Mouse (Mus musculus) left cerebral cortex, postnatal 14 days (tissue): ENCODE measurements around the gene Cxcl14. TPM values are rescaled to one million over a fixed set of nuclear protein-coding genes. Genes with fewer than 3 reads are reported as not detected.
A peak's percentile ranks its signal among the peaks of the same experiment; 100 is the strongest.

ENCODE experiments used
- DNase-seq, 2 experiments: peaks; one replicate each; pipeline ENCODE4 v3.0.0; 2021 to 2022; ENCODE audit warnings: low spot score in 2 of 2, mixed read lengths in 1 of 2
- intact Hi-C: fragments of 180-260 bp; cut with DNase I; formaldehyde crosslinking; loops from one replicate; pipeline ENCODE4 v1.15.1; 2025
- total RNA-seq, 2 experiments: library from RNA; stranded (reverse); gene quantifications; 2 replicates each; pipeline ENCODE4 v1.2.3; 2021

Gene Cxcl14
- total RNA-seq, 2 experiments from 2014 or later, result 125 to 136 TPM

DNA sequence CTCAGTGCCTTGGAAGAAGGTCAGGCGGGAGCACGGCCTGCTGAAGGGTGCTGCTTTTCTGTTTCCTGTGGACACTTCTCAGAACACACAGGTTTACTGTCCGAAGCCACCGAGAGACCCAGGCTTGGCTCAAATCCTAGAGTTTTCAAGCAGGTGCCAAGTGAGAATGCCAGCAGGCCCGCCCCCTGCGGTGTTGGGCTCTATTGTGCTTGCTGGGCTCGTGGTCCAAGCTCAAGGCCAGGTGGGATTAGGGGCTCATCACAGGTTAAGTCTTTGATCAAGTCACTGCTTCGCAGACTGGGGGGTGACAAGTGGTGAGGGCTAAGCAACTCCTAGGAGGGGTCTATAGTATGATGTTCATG, 289 bp upstream of the Cxcl14 start:
- intact Hi-C loops, result loop anchor here (5.0 kb wide), 1 partner anchor 126 kb away; no protein-coding TSS in a partner anchor

DNA sequence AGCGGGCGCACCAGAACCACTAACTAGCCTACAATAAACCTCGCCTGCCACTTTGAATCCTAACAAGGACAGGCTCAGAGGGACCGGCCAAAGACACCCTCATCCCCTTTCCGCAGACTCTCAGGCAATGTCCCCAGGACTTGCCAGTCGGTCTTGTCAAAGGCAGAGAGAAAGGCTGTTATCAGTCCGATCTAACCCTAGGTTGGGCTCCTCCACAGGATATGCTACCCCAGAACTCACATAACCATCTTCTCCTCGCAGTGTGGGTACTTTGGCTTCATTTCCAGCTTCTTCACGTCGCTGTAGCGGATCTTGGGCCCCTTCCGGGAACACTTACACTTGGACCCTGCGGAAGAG, 787 bp downstream of the Cxcl14 start:
- intact Hi-C loops, result loop anchor here (5.0 kb wide), 1 partner anchor 127 kb away; no protein-coding TSS in a partner anchor
- DNase-seq, result no peak

More for the DNA sequence above, 289 bp upstream of the Cxcl14 start:
- DNase-seq, result no peak

DNA sequence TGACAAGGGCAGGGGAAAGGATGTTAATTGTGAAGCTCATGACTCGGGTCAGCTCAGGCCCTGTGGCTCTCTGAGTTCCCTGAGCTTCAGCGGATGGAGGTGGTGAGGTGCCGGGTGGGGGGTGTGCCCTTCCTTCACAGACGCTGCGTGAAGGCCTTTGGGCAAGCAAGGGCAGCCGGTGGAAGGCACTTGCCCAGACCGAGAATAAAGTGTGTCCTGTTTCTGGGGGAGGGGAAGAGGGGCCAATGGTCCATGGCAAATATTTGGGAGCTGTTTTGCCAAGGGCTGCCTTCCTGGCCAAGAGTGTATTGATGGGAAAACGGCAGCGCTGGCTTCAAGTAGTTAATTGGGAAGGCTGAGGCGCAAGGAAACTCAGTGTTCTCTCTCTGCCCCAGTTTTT, 1.4 kb downstream of the Cxcl14 start:
- intact Hi-C loops, result loop anchor here (5.0 kb wide), 1 partner anchor 127 kb away; no protein-coding TSS in a partner anchor
- DNase-seq, result peak in 1 of 2 experiments; percentile 39

DNA sequence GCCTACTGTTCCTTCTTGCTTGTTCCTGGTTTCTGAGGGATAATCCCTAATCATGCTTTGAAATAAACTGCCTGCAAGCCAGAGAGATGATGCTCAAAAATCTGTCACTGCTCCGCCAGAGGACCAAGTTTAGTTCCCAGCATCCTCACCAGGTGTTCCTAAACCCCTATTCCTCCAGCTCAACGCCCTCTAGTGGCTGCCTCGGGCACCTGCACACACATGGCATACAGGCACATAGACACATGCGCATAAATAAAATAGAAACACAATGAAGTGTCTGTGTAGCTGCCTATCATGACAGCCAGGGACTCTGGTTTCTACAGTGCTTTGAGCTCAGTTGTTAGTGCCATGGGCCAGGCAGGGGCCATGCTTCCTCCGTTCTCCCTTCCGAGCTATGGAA, 6.4 kb downstream of the Cxcl14 start:
- no peak for DNase-seq
- intact Hi-C loops, result no loop called here

DNA sequence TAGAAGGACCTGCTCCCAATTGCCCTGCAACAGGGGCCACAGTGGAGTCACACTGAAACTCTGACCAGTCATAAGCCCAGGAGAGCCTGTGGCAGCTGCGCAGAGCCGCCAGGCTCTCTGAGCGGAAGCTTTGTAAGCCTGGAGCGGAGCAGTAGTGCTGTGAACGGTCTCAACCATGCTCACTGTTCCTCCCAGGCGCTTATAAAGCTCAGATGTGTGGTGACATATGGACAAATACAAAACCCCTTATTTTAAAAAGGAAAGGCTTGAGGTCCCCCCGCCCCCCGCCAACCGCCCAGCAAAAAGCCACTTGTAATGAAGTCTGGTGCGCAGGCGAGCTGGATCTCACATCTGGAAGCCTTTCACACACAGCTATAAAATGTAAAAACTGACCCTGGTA, 7.1 kb downstream of the Cxcl14 start:
- no peak for DNase-seq
- intact Hi-C loops, result no loop called here

DNA sequence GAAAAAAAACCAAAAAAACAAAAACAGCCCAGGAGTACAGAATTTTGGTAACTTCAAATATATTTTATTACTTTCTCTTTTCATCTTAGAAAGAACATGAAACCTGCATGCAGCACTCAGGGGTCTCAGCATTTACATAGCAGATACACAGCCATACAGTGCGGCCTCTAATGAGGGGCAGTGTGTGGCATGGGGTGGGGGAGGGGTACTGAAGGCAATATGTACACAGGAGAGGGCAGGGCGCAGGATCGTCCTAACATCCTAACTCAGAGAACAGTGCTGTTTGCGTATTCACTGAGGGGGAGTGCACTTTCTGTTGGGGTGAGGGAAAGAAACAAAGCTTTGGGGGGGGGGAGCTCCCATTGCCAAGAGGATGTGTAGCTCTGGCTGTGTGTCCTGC, 7.8 kb downstream of the Cxcl14 start:
- intact Hi-C loops, result no loop called here
- DNase-seq, result no peak

DNA sequence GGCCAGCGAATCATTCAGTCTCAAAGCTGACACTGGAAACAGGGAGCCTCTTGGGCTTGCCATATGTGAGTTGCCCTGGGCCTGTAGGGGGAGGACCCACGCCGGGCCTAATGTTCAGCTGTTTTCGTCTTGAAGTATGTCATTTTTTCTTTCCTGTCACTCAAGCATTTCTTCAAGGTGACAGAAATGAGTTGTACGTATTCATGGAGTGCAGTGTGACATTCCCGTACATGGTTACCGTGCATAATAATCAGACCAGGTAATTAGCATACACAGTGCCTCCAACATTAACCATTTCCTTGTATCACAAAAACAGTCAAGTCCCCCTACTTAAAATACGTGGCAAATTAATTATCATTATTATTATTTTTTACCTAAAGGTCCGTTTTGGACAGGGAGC, 9.3 kb downstream of the Cxcl14 start:
- DNase-seq, result no peak

DNA sequence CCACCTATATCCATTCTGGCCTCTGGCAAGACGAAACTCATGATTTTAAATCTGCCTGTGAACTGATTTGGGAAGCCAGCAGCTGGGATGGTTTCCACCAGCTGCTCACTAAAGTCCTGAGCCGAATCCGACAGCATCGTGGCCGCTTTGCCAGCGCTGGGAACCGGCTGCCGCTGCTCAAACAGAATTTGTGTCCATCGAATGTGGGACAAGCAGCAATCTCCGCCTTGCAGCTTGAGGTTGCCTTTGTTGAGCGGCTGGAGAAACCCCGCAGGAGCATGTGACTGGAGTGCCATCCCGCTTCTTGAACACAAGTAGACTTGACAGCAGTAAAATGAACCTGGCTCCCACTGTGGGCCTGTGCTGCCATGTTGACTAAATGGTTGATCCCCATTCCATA, 13.0 kb downstream of the Cxcl14 start:
- intact Hi-C loops, result no loop called here

More for the DNA sequence above, 9.3 kb downstream of the Cxcl14 start:
- intact Hi-C loops, result no loop called here

DNA sequence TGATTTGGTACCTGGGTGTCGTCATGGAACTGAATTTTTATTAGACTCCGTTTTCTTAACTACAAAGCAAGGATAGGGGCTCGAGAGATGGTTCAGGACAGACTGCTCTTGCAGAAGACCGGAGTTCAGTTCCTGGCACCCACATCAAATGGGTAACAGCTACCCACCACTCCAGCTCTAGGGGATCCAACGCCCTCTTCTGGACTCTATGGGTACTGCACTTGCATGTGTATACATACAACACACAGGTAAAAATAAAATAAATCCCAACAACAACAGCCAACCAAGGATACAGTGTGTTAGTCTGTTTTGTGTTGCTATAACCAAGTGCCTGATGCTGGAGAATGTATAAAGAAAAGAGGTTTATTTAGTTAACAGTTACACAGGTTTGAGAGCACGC, 16.0 kb downstream of the Cxcl14 start:
- no peak for DNase-seq
- intact Hi-C loops, result no loop called here

More for the DNA sequence above, 13.0 kb downstream of the Cxcl14 start:
- DNase-seq, result no peak

DNA sequence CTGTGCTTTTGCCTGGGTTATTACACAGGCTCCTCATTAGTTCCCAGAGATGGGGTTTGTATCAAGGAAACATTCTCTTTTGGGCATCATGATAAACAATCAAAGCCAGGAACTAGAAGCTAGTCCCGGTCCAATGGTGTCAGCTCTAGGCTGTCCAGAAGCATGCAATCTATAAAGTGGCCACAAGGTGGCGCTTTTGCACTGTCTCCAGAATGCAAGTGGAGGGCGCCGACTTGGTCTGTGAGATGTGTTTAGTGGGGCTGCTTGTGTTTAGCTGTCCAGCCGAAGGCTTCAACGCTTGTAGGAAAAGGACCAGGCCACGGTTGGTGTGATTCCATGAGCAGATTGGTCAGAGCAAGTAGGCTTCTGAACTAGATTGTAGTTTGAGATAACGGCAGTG, 16.9 kb downstream of the Cxcl14 start:
- intact Hi-C loops, result loop anchor here (1.0 kb wide), 1 partner anchor 143 kb away; no protein-coding TSS in a partner anchor
- DNase-seq, result peak; percentile 86 to 93

DNA sequence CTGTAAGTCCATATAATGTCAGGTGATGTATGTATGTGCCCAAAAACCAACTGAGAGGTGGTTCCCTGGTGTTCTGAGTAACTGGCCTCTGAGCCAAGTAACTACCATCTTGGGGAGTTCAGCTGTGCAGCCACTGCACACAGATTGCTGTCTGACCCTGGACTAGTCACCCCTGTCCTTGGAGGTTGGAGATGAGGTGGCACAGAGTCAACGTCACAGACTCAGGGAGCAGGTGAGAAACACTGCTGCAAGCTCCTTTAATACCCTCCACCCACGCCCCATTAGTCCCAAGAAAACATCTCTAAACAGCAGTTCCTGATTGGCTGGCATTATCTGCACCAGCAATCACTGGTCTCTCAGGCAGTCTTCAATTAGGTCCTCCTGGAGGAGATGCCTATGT, 21.2 kb downstream of the Cxcl14 start:
- no peak for DNase-seq
- intact Hi-C loops, result no loop called here

DNA sequence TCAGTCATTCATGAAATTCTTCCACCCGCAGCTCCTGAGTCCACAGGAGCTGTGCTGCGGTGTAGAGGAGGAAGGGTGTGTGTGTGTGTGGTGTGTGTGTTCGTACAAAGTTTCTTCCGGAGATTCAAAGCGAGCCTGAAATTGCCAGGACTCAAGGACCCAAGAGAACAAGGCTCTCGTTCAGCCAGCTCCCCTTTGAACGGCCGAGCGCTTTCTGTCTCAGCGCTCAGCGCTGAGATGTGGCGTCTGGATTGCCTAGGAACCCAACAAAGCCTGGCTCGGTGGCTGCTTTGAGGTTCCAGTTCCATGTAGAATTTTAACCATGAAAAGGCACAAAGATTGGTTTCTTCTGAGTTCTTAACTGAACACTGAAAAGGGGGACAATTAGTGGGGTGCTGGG, 26.2 kb downstream of the Cxcl14 start:
- intact Hi-C loops, result no loop called here
- DNase-seq, result peak; percentile 41 to 44

DNA sequence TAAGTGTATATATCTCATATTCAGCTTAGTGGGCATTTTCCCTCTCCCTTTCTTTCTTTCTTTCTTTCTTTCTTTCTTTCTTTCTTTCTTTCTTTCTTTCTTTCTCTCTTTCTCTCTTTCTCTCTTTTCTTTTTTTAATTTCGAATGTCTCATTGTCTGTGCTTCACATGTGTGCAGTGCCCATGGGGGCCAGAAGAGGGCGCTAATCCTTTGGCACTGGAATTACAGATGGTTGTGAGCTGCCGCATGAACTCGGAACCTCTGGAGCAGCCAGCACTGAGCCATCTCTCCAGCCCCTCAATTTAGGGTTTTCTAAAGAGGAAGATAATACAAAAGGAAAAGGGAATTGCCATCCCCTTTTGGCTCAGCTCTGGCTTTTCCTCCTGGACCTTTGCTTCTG, 29.0 kb downstream of the Cxcl14 start:
- no peak for DNase-seq
- intact Hi-C loops, result no loop called here

DNA sequence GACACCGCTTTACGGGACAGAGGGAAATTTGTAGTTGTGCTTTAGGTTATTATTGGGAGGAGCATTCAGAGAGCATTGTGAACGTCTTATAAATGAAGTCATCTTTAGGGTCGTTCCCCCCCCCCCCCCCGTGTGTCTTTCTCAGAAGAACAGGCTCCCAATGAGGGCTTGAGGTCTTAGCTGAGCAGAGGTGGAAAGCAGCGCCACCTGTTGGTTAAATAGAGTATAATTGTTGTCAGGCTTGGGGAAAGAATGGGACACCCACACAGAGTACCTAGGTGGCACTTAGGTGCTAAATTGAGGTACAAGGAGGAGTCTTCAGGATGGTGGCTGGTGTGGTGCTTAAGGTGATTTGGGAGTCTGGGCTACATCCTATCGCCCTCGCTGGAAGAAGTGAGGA, 29.9 kb downstream of the Cxcl14 start:
- DNase-seq, result peak; percentile 61 to 62
- intact Hi-C loops, result loop anchor here (1.0 kb wide), 1 partner anchor 69 kb away; no protein-coding TSS in a partner anchor

DNA sequence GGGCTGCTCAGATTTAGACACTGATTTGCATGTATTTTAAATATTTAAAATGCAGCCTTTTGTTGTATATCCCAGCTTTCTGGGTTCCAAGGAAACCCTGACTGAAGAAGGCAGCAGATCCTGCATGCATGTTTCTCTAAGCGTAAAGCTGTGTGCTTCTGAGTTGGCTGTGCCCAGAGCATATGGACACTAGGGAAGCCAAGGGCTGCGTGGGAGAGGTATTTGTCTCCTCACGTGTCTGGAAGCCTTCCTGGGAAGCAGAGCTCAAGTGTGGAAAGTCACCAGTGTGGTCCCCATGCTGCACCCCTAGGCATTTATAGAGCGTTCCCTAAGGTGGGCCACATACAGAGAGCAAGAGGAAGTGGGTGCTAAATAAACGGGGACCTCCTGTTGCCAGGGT, 30.7 kb downstream of the Cxcl14 start:
- intact Hi-C loops, result loop anchor here (1.0 kb wide), 1 partner anchor 68 kb away; no protein-coding TSS in a partner anchor
- DNase-seq, result peak; percentile 62 to 89

DNA sequence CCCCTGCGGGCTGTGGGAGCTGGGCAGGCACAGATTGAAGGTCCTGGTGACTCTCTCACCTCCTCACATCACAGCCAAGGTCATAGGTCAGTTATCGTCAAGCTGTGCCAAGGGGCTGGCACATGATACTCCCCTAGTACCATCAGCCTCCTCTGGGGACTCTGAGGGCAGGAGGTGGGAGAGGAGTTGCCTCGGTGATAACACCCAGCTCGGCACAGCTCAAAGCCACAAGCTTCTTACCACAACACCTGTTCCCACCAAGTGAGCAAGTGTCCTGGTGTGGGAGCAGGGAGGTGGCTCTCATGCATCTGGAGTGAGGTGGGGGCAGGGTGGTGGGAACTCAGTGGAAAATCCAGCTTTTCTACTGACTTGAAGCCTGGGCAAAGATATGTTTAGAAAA, 34.1 kb downstream of the Cxcl14 start:
- no peak for DNase-seq
- intact Hi-C loops, result no loop called here

DNA sequence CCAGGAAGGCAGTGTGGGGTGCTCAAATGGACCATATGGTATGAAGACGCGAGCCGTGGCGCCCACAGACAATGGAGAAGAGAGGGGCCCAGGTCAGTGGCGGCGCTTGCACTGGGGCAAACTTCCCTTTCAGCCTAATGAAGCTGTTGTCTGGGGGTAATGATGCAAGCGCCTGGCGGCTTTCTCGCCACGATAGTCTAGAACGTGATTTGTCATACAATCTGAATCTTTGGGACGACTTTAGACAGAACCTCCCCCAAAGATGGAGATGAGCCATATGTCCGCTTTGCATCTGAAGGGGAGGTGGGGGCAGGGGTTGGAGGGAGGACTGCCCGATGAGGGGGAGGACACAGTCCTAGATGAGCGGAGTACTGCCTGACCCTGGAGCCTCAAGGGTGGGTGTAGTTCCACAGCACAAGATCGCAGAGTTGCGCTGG, 36.0 kb downstream of the Cxcl14 start:
- no peak for DNase-seq
- intact Hi-C loops, result no loop called here

DNA sequence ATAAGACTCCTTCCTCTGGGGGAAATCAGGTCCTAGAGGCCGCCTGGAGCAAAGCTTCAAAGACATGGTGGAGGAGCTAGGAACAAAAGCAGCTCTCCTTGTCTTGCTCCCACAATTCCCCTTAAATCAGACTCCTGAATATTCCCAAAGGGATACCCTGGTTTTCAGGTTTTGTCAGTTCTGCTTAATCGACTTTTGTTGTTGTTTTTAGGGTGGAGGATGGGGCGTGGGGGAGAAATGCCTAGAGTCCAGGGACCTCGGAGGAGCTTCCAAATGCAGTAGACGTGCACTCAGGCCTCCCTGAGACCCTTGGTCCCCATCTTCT, 36.5 kb downstream of the Cxcl14 start:
- no peak for DNase-seq
- intact Hi-C loops, result loop anchor here (10.0 kb wide), 1 partner anchor 435 kb away; no protein-coding TSS in a partner anchor

DNA sequence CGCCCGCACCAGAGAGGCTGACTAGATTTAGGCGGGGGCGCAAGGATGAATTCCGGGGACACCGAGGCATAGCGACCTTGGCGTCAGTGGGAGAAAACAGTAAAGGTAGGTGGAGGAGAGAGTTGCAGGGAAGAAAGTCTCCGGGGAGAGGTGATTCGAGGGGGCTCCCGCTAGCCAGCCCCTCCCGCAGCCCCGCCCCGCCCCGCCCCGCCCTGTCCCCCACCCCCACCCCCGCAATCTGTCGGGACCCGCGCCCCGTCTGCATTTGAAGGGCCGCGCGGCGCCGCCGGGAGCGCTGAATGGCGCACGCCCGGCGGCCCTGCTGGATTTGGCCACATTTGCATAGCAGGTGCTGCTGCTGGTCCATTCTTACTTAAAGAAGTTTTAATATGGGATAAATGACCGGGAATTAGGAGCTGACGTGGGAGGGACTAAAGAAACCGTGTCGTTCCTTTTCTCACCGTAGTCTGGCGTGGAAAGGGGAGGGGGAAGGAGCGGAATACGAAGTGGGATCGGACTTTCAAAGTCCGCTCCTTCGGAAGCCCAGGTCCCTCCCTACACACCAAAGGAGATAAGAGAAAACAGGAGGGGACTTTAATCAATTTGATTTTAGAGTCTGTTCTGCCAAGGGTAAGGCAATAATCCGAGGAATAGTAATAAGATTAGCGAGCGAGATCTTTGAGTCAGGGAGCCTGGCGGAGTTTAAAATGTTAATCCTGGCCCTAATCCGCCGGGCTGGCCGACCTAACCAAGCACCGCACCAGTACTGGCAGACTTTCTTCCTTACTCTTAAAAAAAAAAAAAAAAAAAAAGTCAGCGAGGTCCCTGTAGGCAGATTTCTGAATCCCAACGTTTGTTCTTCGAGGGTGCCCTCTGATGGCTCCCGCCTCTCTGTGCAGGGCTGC, 37.1 kb downstream of the Cxcl14 start:
- intact Hi-C loops, result loop anchor here (10.0 kb wide), 1 partner anchor 434 kb away; no protein-coding TSS in a partner anchor
- DNase-seq, result no peak

DNA sequence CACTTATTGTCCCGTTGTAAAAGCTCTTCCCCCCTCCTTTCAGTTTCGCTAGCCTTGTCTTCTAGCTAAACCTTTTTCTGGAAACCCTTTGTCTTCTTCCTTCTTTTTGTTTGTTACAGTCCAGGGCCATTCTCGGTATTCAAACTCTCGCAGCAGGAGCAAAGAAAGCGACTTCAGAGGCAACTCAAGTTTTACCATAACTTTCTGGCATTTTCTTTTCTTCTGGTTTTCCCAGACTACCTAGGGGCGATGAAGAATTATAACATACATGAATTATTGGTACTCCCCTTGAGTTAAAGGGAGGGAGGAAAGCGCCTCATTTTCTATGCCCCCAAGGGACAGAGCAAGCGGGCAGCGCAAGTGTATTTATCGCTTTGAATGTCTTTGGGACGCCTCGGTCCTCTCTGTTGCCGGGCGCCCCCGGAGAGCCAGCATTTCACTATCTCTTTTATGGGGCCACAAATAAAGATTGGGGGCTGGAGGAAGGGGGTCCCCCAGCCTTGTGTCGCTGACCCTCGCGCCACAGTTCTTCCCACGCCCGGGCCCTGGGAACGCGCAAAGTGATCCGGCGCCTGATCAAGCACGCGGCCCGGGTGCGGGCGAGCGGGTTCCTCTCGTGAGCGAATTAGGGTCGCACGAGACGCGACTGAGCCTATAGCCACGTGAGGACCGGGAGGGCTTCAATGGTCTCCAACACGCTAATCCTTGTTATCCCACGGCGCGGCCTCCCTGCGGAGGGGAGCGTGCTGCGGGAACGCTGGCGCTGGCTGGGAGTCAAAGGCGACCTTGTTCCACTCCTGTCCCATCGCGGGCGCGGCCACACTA, 37.9 kb downstream of the Cxcl14 start:
- DNase-seq, result no peak
- intact Hi-C loops, result loop anchor here (10.0 kb wide), 1 partner anchor 434 kb away; no protein-coding TSS in a partner anchor
